Comparison of ENCODE assay signal across 21 mouse cellular contexts in genomic region chr2:14312505-14313380, GRCm38 (mm10).
DNase-seq lines count a peak whose midpoint lies in the region; ATAC-seq and TF ChIP-seq lines count a peak whose summit lies in the region.
"Had no signal": no experiment of that assay in that cellular context is flagged by ENCODE, and none has a peak within 500 bp of the region (broad histone marks: within the 10 kb centered on the region; RNA-seq: fewer than 3 reads in every experiment).

No protein-coding gene starts in this region.

- WGBS in embryonic facial prominence, embryonic 15.5 days, result 37% methylated on average over 4 of the region's 4 CpGs
- 74% methylated on average over 4 of the region's 4 CpGs for WGBS in heart, embryonic 11.5 days (ENCODE audit: insufficient replicate concordance)

- peaks cover 6% of the 10 kb centered on the region for H3K27me3 ChIP-seq in Patski
- no peaks in the 10 kb centered on the region for H3K27me3 ChIP-seq in embryonic facial prominence, embryonic 15.5 days
- no peaks in the 10 kb centered on the region for H3K27me3 ChIP-seq in heart, embryonic 11.5 days (ENCODE audit: control insufficient read depth, insufficient read depth, low read length)
- H3K27me3 ChIP-seq: CH12.LX; forebrain, embryonic 15.5 days; hindbrain, embryonic 13.5 days; intestine, embryonic 15.5 days; liver, embryonic 13.5 days; lung, embryonic 15.5 days; midbrain, embryonic 15.5 days had no signal

- H3K27ac ChIP-seq in embryonic facial prominence, embryonic 15.5 days (replicated peaks), result no peak overlapping the region
- no peak overlapping the region for H3K27ac ChIP-seq in heart, embryonic 11.5 days (ENCODE audit: low read depth, low read length)
- H3K27ac ChIP-seq: forebrain, embryonic 15.5 days; hindbrain, embryonic 13.5 days; intestine, embryonic 15.5 days; liver, embryonic 13.5 days; lung, embryonic 15.5 days; macrophage; midbrain, embryonic 15.5 days had no signal

- peak; percentile 6 to 8 for DNase-seq in left cerebral cortex, postnatal 25 days (ENCODE audit: low spot score in 2 of 2)
- no peak for DNase-seq in left cerebral cortex, adult 11 months (ENCODE audit: low spot score)
- DNase-seq in Patski (ENCODE audit: low read depth, low spot score), result peak; percentile 55
- peak; percentile 11 to 63 for DNase-seq in layer of hippocampus, postnatal 14 days (ENCODE audit: low spot score in 2 of 2)
- no peak for DNase-seq in cerebellum, adult 8-10 months
- no peak for DNase-seq in thymus, postnatal 0 days (ENCODE audit: low spot score)
- DNase-seq: adrenal gland, adult 2 months; cerebellum, adult 11 months; cerebellum, postnatal 25 days; gastrocnemius, postnatal 10 days; left cerebral cortex, postnatal 4 days; liver, embryonic 13.5 days had no signal

- POLR2A ChIA-PET in Patski (lab: Charles Lee), result no interaction called here

- no peaks in the 10 kb centered on the region for H3K36me3 ChIP-seq in embryonic facial prominence, embryonic 15.5 days
- H3K36me3 ChIP-seq in heart, embryonic 11.5 days (ENCODE audit: control insufficient read depth, insufficient read depth, low read length), result no peaks in the 10 kb centered on the region
- H3K36me3 ChIP-seq: forebrain, embryonic 15.5 days; hindbrain, embryonic 13.5 days; intestine, embryonic 15.5 days; liver, embryonic 13.5 days; lung, embryonic 15.5 days; midbrain, embryonic 15.5 days had no signal

- in situ Hi-C loops in Patski (cut with MboI; ENCODE audit: low pct_unique_long_range_greater_than_20kb), result loop anchor here (10.0 kb wide), 1 partner anchor 372 kb away; no protein-coding TSS in a partner anchor

- H3K9ac ChIP-seq in embryonic facial prominence, embryonic 15.5 days, result no peak overlapping the region
- H3K9ac ChIP-seq in heart, embryonic 11.5 days (ENCODE audit: low read depth, low read length), result no peak overlapping the region
- H3K9ac ChIP-seq: forebrain, embryonic 15.5 days; hindbrain, embryonic 13.5 days; intestine, embryonic 15.5 days; liver, embryonic 13.5 days; lung, embryonic 15.5 days; midbrain, embryonic 15.5 days had no signal

- H3K4me3 ChIP-seq in embryonic facial prominence, embryonic 15.5 days (replicated peaks), result no peak overlapping the region
- no peak overlapping the region for H3K4me3 ChIP-seq in heart, embryonic 11.5 days (ENCODE audit: low read depth, low read length)
- H3K4me3 ChIP-seq: forebrain, embryonic 15.5 days; hindbrain, embryonic 13.5 days; intestine, embryonic 15.5 days; liver, embryonic 13.5 days; lung, embryonic 15.5 days; midbrain, embryonic 15.5 days had no signal

- H3K4me1 ChIP-seq in embryonic facial prominence, embryonic 15.5 days, result no peaks in the 10 kb centered on the region
- H3K4me1 ChIP-seq in heart, embryonic 11.5 days (ENCODE audit: control insufficient read depth, insufficient read depth, low read length), result no peaks in the 10 kb centered on the region
- H3K4me1 ChIP-seq: forebrain, embryonic 15.5 days; hindbrain, embryonic 13.5 days; intestine, embryonic 15.5 days; liver, embryonic 13.5 days; lung, embryonic 15.5 days; midbrain, embryonic 15.5 days had no signal

- H3K9me3 ChIP-seq in embryonic facial prominence, embryonic 15.5 days (replicated peaks), result no peaks in the 10 kb centered on the region
- H3K9me3 ChIP-seq in heart, embryonic 11.5 days (replicated peaks; ENCODE audit: control insufficient read depth, low read length), result no peaks in the 10 kb centered on the region
- H3K9me3 ChIP-seq: forebrain, embryonic 15.5 days; hindbrain, embryonic 13.5 days; intestine, embryonic 15.5 days; liver, embryonic 13.5 days; lung, embryonic 15.5 days; midbrain, embryonic 15.5 days had no signal

- intact Hi-C loops in left cerebral cortex, postnatal 25 days (cut with DNase I), result no loop called here

- peak; percentile 67 for ATAC-seq in Patski
- peak; percentile 19; the same call in 1 of the 2 replicates for ATAC-seq in embryonic facial prominence, embryonic 15.5 days (ENCODE audit: insufficient number of reproducible peaks, low FRiP score, low TSS enrichment, low read depth)
- no peak for ATAC-seq in heart, embryonic 11.5 days (replicated peaks; ENCODE audit: insufficient number of reproducible peaks, low FRiP score, low TSS enrichment)
- ATAC-seq: forebrain, embryonic 15.5 days; intestine, embryonic 15.5 days; midbrain, embryonic 15.5 days had no signal

- CTCF ChIA-PET in Patski (lab: Charles Lee), result interaction anchor here (1.3 kb wide), 1 partner anchor 17 kb away, joined by 3 read pairs; no protein-coding TSS in a partner anchor

- TF ChIP-seq CTCF in Patski (IDR thresholded peaks at IDR 0.05), result no peak

- no peak overlapping the region for H3K4me2 ChIP-seq in embryonic facial prominence, embryonic 15.5 days (replicated peaks)
- H3K4me2 ChIP-seq in heart, embryonic 11.5 days, result no peak overlapping the region
- H3K4me2 ChIP-seq: forebrain, embryonic 15.5 days; hindbrain, embryonic 13.5 days; intestine, embryonic 15.5 days; liver, embryonic 13.5 days; lung, embryonic 15.5 days; midbrain, embryonic 15.5 days had no signal

Comparison
In these comparisons a context has a peak if more than half of its experiments do, and no peak if none do; other contexts are left out.
1. DNase-seq: peak in left cerebral cortex, postnatal 25 days (2 of 2), Patski (single experiment) and layer of hippocampus, postnatal 14 days (2 of 2); none in left cerebral cortex, adult 11 months (single experiment), cerebellum, adult 8-10 months (single experiment) and thymus, postnatal 0 days (single experiment).